Mouse (Mus musculus): ENCODE measurements around the gene Slc25a48. TPM values are rescaled to one million over a fixed set of nuclear protein-coding genes. Genes with fewer than 3 reads are reported as not detected.

Slc25a48 gene
- total RNA-seq, 1 experiment from 2014 or later, result not detected

DNA sequence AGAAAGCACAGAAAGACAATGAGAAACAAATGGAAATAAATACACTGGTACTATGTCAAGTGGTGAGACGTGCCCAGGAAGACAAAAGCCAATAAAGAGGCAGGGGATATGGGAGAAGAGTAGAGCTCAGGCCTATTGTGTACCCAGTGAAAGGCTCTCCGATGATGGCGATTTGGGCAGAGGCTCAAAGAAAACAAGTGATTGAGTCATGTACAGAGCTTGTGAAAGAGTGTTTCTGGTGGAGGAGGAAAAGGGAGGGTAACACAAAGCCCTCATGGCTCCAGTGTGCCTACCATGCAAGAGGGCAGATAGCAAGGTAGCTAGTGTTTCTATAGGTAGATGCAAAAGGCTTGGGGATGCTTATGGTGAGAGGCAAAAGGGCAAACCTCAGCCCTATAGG lies 56.3 kb downstream of the Slc25a48 start:
- ATAC-seq (replicated peaks; ENCODE audit: insufficient number of reproducible peaks, low FRiP score, low TSS enrichment, poor library complexity, severe bottlenecking), result no peak

DNA sequence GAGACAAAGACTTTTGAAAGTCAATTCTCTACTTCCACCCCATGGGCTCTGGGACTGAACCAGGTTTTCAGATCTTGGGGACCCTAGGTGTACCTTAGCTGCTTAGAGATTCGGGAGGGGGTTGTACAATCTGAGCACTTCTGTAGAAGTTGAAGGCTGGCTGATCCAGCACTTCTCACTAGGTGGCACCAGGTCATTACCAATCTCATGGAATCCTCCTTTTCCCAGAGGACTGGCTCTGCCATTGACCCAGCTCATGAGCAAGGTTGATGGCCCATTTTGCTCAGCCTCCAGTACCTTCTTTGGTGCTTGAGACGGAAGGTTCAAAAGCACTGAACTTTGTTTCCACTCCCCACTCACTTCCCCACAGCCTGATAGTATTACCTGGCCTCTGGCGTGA lies 62.0 kb downstream of the Slc25a48 start:
- no peak for ATAC-seq (replicated peaks; ENCODE audit: insufficient number of reproducible peaks, low FRiP score, low TSS enrichment, poor library complexity, severe bottlenecking)

DNA sequence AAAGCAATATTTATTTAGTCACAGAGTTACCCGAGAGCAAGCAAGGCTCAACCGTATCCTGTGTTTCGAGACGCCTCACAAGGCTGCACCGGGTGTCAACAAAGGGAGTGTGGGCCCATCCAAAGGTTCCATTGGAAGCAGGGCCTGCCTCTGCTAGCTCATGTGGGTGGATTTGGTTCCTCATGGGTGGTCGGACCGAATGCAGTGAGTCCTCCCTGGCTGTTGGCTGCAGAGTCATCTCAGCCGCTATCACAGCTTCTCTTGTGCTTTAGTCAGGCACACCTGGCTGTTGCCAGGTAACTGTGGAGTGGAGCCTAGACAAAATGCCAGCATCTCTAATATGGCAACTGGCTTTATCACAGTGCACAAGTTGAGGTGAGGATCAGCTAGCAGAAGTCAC lies 62.5 kb downstream of the Slc25a48 start:
- ATAC-seq (replicated peaks; ENCODE audit: insufficient number of reproducible peaks, low FRiP score, low TSS enrichment, poor library complexity, severe bottlenecking), result no peak

DNA sequence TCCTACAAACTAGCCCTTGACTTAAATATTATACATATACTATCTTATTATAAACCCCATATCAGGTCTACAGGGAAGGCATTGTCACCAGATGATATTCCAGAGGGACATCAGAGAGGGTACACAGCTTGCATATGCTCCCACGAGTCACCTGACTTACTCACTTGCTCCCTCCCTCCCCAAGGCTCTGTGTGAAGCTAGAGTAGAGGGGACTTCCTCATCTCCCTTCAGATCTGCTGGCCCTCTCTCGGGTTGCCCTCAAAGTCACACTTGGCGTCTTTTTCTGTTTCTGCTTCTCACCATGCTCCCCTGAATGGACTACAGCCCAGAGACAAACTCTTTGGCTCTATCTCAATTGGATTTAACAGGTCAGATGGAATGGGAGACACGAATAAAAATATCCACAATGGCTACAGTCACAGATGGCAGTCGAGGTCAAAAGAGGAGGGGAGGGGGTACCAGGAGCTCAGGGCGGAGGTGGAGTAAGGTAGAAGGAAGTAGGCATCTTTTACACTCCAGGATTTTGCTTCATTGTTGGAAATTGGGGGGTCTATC lies 63.8 kb downstream of the Slc25a48 start:
- no peak for ATAC-seq (replicated peaks; ENCODE audit: insufficient number of reproducible peaks, low FRiP score, low TSS enrichment, poor library complexity, severe bottlenecking)

DNA sequence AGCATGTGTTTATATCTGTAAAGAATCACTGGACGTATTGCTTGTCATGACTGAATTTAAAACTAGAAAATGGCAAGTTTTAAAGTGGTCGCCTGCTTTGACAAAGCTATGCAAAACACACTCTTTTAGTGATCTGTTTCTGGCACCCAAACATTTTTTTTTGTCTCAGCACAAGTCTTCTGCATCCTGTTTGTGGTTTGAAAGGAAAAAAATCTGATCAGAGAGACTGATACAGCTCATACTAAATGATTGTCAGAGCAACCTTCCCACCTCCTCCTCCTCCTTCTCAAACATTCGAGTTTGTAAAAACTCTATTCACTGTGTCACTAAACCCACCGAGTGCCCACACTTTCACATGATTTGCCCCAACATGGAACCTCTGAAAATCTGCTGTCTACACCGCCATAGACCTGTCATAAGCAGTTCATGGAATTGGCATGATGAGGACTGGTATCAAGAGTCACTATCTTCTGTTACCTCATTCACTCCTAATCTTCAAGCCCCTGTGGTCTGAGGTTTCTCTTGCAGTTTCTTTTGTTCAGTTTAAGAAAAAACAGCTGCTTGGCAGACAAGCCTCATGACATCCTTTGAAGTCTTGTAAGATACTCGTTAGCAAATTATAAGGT lies 68.8 kb downstream of the Slc25a48 start:
- no peak for ATAC-seq (replicated peaks; ENCODE audit: insufficient number of reproducible peaks, low FRiP score, low TSS enrichment, poor library complexity, severe bottlenecking)

DNA sequence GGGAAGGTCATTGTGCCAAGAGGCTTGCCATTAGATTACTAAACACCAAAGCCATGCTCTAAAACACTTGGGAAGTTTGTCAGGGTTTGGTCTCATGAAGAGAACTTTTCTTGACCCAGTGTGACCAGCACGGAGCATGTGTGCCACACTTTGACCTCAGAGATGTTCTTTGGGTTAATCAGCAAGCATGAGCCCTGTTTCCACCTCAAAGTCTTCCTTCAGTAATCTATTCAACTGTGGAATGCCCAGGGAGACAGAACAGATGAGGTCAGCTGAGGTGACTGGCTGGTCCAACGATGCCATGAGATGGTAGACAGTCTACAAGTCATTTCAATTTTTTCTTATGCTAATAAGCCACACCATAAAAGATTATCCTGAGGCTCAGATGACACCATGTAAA lies 71.6 kb downstream of the Slc25a48 start:
- ATAC-seq (replicated peaks; ENCODE audit: insufficient number of reproducible peaks, low FRiP score, low TSS enrichment, poor library complexity, severe bottlenecking), result no peak

DNA sequence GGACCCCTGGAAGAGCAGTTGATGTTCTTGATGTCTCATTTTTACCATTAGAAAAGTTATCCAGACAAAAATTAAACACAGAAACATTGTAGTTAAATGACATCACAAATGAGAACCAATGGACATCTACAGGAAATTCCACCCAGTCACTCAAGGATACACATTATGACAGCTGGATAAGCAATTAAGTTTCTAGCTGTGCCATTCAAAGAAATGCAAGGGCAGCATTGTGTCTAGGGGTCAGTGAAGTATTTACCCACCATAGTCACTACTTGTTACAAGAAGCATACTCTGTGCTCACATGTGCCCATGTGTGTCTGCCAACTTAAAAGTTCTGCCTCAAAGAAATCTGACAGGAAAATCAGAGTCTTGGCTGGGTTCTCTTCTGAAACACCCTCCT lies 75.4 kb downstream of the Slc25a48 start:
- no peak for ATAC-seq (replicated peaks; ENCODE audit: insufficient number of reproducible peaks, low FRiP score, low TSS enrichment, poor library complexity, severe bottlenecking)

DNA sequence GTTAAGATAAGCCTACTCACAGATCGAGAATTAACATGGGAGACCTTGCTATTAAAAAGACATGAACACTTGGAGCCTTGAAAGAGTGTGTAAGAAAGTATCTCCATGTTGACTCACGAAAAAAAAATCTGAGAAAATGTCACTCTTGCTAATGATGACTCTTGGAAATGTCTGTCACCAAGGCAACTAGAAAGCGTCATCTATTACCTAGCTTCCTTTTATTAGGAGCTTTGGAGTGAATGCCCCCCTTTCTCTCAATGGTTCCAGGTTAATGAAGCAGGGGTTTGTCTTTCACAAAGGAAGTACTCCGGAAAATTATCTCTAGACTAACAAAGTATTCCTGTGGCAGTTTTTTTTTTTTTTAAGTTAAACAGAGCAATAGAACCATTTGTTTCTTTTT lies 78.2 kb downstream of the Slc25a48 start:
- ATAC-seq (replicated peaks; ENCODE audit: insufficient number of reproducible peaks, low FRiP score, low TSS enrichment, poor library complexity, severe bottlenecking), result no peak

DNA sequence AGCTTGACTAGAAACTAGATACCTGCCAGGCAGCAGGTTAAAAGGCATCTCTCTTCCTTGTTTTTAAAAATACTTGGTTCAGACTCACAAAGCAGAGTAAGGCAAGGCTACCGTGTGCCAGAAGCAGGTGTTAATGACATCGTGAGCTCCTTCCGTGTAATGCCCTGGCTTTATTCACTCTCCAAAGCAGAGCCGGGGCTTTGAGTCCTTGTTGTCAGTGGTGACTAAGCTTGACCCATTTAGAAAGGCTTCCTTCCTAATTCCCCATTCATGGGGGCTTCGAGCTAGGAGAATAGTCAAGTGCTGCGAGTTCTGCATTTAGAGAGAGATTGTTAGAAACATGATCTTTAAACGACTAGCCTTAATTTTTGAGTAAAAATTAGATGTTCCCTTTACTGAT lies 78.7 kb downstream of the Slc25a48 start:
- no peak for ATAC-seq (replicated peaks; ENCODE audit: insufficient number of reproducible peaks, low FRiP score, low TSS enrichment, poor library complexity, severe bottlenecking)

DNA sequence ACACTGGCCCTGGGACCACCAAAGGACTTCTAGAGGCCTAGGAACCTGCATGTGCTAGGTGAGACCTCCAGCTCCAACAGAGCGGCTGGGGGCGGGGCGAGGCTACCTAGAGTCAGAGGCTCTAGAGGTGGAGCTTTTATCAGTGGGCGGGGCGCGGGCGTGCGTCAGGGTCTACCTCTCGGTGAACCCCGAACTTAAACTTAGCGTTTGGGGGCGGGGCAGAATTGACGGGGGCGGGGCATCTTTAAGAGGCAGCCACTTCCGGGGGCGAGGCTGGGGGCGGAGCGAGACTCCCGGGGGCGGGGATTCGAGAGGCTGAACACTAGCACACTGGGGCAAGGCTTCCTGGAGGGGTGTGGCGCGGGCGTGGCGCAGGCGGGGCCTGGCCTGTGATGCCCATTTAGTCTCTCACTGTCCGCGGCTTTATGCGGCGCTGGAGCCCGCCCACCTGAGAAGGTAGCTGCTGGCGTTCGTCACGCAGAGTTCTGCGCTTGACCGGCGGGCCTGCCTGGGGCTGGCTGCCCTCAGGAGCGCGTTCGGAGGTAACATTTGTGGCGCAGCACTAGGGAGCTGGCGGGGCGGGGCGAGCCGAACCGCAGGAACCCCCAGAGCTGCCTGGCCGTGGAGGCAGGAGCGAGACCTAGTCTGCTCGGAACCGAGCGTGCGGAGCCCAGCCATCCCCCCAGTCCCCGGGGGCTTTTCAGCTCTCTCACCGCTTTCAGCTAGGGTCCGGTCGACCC lies 84.1 kb downstream of the Slc25a48 start, which contains the start of gene Fbxl21:
Fbxl21 (plus strand) TSS at position 392 of the 740 bp plus-strand sequence.
- peak; percentile 94 for ATAC-seq (replicated peaks; ENCODE audit: insufficient number of reproducible peaks, low FRiP score, low TSS enrichment, poor library complexity, severe bottlenecking)

DNA sequence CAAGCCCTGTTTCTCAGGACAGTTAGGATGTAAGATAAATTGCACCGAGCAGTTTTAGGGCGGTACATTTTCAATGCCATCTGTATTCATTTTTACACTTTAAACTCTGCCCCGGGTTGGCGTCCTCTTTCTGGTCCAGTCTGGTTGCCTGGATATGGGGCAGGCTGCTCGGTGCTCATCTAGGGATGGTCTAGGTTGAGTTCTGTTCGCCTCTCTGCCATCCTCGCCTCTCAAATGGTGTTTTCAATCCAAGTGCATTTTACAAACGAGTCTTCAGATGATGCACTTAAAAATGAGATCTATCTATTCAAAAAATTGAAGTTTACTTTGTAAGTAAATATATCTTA lies 84.6 kb downstream of the Slc25a48 start:
- ATAC-seq (replicated peaks; ENCODE audit: insufficient number of reproducible peaks, low FRiP score, low TSS enrichment, poor library complexity, severe bottlenecking), result no peak

Other genes starting within 250 kb of the Slc25a48 start
- not detected in 3 replicates for gene Neurog1, start 186.2 kb upstream of the Slc25a48 start, total RNA-seq (2017)
- not detected in 3 replicates for gene Cxcl14, start 141.8 kb upstream of the Slc25a48 start, total RNA-seq (2017)
- not detected in 3 replicates for gene Gm3045, start 11.8 kb upstream of the Slc25a48 start, total RNA-seq (2017)
- not detected in 3 replicates for gene Il9, start 43.9 kb downstream of the Slc25a48 start, total RNA-seq (2017)
- gene Fbxl21, start 84.1 kb downstream of the Slc25a48 start, total RNA-seq (2017), result 0.57 TPM in 1 of 3 replicates, not detected in the others
- not detected in 3 replicates for gene Lect2, start 110.1 kb downstream of the Slc25a48 start, total RNA-seq (2017)
- gene Tgfbi, start 171.2 kb downstream of the Slc25a48 start, total RNA-seq (2017), result 73.8 to 154 TPM (median 152 TPM) in 3 replicates